Mouse (Mus musculus) hindbrain, embryonic 12.5 days (tissue): ENCODE results near the gene Rbms3. TPM values are rescaled to one million over a fixed set of nuclear protein-coding genes. Genes with fewer than 3 reads are reported as not detected.

Experiments used
- ATAC-seq: fragments of 200-750 bp; cut with Nextera tagmentation; 2 replicates; pipeline ENCODE4 v1.8.0; 2017; ENCODE audit warnings: moderate TSS enrichment; ENCODE audit not compliant: low FRiP score
- H3K27ac ChIP-seq: fragments of 300-500 bp; sonication (generic); 2 replicates; pipeline ENCODE4 v1.5.1; 2016; ENCODE audit warnings: mild to moderate bottlenecking
- H3K27me3 ChIP-seq: fragments of 300-500 bp; sonication (generic); 2 replicates; pipeline ENCODE4 v1.6.1; 2016; ENCODE audit warnings: mild to moderate bottlenecking
- H3K36me3 ChIP-seq: fragments of 300-500 bp; sonication (generic); 2 replicates; pipeline ENCODE4 v1.6.1; 2016; ENCODE audit warnings: mild to moderate bottlenecking
- H3K4me1 ChIP-seq: fragments of 300-500 bp; sonication (generic); 2 replicates; pipeline ENCODE4 v1.6.1; 2016
- H3K4me2 ChIP-seq: fragments of 300-500 bp; sonication (generic); replicated peaks from 2 replicates; pipeline ENCODE4 v1.6.1; 2016; ENCODE audit warnings: mild to moderate bottlenecking
- H3K4me3 ChIP-seq: fragments of 300-500 bp; sonication (generic); 2 replicates; pipeline ENCODE4 v1.5.1; 2016; ENCODE audit warnings: mild to moderate bottlenecking
- H3K9ac ChIP-seq: fragments of 300-500 bp; sonication (generic); 2 replicates; pipeline ENCODE4 v1.6.1; 2016; ENCODE audit warnings: mild to moderate bottlenecking, moderate library complexity
- H3K9me3 ChIP-seq: fragments of 300-500 bp; sonication (generic); replicated peaks from 2 replicates; pipeline ENCODE4 v1.6.1; 2016; ENCODE audit warnings: mild to moderate bottlenecking
- WGBS: fragments of 180-500 bp; shearing (Covaris S2); methylation state at CpG from one replicate; pipeline ENCODE4 v1.1.7; 2016; 5-methylcytosine and 5-hydroxymethylcytosine counted together
- polyA plus RNA-seq: library from polyadenylated mRNA; unstranded; fragments of >200 nt; fragmentation: Nextera tagmentation; extraction: Ambion mirVana; gene quantifications from 2 replicates; pipeline ENCODE4 v1.2.1, GENCODE M21; 2016

Rbms3 gene
- polyA plus RNA-seq, 1 experiment from 2014 or later, result 58.7 TPM

GRCm38 (mm10) chr9:117192093-117192492, 437.6 kb downstream of the Rbms3 start:
- no peak overlapping the region for H3K4me2 ChIP-seq
- H3K27ac ChIP-seq, result peak overlapping the region; percentile 26; the same call in 1 of the 2 replicates
- no peaks in the 10 kb centered on the region for H3K27me3 ChIP-seq
- H3K9ac ChIP-seq, result no peak overlapping the region
- no peak for ATAC-seq
- no peaks in the 10 kb centered on the region for H3K9me3 ChIP-seq
- peaks cover 3% of the 10 kb centered on the region; the same call in 1 of the 2 replicates for H3K36me3 ChIP-seq
- WGBS, result 66% methylated on average over 15 of the region's 15 CpGs
- no peaks in the 10 kb centered on the region for H3K4me1 ChIP-seq
- no peak overlapping the region for H3K4me3 ChIP-seq

GRCm38 (mm10) chr9:117188406-117188805, 441.3 kb downstream of the Rbms3 start:
- ATAC-seq, result no peak
- Histone ChIP-seq H3K27ac (no peak overlapping the region), H3K9ac (no peak overlapping the region), H3K9me3 (no peaks in the 10 kb centered on the region), H3K4me3 (no peak overlapping the region), H3K36me3 (peaks cover 3% of the 10 kb centered on the region; the same call in 1 of the 2 replicates), H3K27me3 (no peaks in the 10 kb centered on the region), H3K4me1 (no peaks in the 10 kb centered on the region), H3K4me2 (no peak overlapping the region)
- WGBS, result 76% methylated on average over 3 of the region's 3 CpGs

- Histone ChIP-seq H3K4me3 (no peak overlapping the region), H3K9me3 (no peaks in the 10 kb centered on the region), H3K4me1 (no peaks in the 10 kb centered on the region), H3K27me3 (no peaks in the 10 kb centered on the region), H3K36me3 (peaks cover 3% of the 10 kb centered on the region; the same call in 1 of the 2 replicates), H3K4me2 (no peak overlapping the region), H3K27ac (no peak overlapping the region), H3K9ac (no peak overlapping the region)
- 85% methylated on average over 15 of the region's 15 CpGs for WGBS
- no peak for ATAC-seq
Observed at GRCm38 (mm10) chr9:117187116-117188034, 442.3 kb downstream of the Rbms3 start.

DNA sequence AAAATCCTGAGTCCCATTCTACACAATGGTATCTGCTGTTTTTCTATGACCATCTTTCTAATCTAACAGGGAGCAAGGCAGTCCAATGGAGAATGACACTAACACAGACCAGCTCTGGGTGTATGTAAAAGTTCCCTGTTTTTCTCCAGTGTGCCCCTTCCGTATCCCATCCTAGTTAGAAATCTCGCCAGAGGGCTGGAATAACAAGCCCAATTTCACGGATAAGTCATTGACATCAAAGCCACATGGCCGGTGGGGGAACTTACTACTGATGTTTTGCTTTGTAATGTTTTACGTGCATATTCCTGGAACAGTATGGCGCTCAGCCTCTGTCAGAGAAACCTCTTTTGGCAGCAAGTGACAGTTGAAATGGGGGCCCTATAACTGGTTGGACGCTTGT, 449.1 kb downstream of the Rbms3 start:
- H3K9ac ChIP-seq, result no peak overlapping the region
- WGBS, result 63% methylated on average over 7 of the region's 7 CpGs
- no peak overlapping the region for H3K4me3 ChIP-seq
- H3K27me3 ChIP-seq, result no peaks in the 10 kb centered on the region
- no peaks in the 10 kb centered on the region for H3K36me3 ChIP-seq
- H3K4me1 ChIP-seq, result peaks cover 2% of the 10 kb centered on the region; the same call in 1 of the 2 replicates
- H3K9me3 ChIP-seq, result no peaks in the 10 kb centered on the region
- no peak overlapping the region for H3K4me2 ChIP-seq
- no peak overlapping the region for H3K27ac ChIP-seq
- ATAC-seq, result no peak

DNA sequence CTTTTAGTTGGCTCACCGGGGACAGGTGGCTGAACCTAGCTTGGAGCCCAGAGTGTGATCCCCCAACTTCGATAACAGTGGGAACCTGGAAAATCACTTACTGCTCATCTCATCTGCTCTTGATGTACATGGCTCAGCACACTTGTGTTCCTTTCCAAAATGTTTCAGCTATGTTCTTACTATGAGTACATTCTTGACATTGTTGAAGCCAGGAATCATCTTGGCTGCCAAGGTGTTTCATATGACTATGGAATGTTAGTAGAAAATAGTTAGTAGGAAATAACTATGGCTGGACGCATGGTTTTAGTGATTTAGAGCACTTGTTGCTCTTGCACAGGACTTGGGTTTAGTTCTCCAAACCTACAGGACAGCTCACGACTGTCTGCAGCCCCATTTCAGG, 451.3 kb downstream of the Rbms3 start:
- no peak for ATAC-seq
- no peaks in the 10 kb centered on the region for H3K27me3 ChIP-seq
- H3K9me3 ChIP-seq, result no peaks in the 10 kb centered on the region
- no peak overlapping the region for H3K4me3 ChIP-seq
- H3K4me1 ChIP-seq, result peaks cover 2% of the 10 kb centered on the region; the same call in 1 of the 2 replicates
- no peak overlapping the region for H3K27ac ChIP-seq
- 90% methylated on average over 4 of the region's 4 CpGs for WGBS
- no peaks in the 10 kb centered on the region for H3K36me3 ChIP-seq
- no peak overlapping the region for H3K4me2 ChIP-seq
- no peak overlapping the region for H3K9ac ChIP-seq

GRCm38 (mm10) chr9:117172526-117172925, 457.2 kb downstream of the Rbms3 start:
- H3K27me3 ChIP-seq, result no peaks in the 10 kb centered on the region
- no peak overlapping the region for H3K4me2 ChIP-seq
- H3K4me3 ChIP-seq, result no peak overlapping the region
- H3K27ac ChIP-seq, result no peak overlapping the region
- no peak for ATAC-seq
- no peaks in the 10 kb centered on the region for H3K9me3 ChIP-seq
- H3K4me1 ChIP-seq, result peaks cover 2% of the 10 kb centered on the region; the same call in 1 of the 2 replicates
- H3K36me3 ChIP-seq, result no peaks in the 10 kb centered on the region
- H3K9ac ChIP-seq, result no peak overlapping the region
- WGBS, result 85% methylated on average over 7 of the region's 7 CpGs

DNA sequence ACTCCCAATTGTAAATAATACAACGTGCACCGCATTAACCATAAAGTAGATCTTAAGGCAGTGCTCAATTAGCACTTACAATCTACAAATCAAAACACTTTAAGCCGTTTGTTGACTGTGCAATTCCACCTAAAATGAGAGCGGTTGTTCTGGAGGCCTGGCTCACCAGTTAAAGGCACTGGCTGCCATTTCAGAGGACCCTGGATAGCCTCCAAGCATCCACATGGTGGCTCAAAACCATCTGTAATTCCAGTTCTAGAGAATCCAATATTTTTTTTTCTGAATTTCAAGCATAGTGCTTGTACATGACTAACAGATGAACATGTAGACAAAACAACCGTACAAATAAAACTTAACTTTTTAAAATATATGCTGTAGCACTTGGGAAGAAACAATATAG, 460.5 kb downstream of the Rbms3 start:
- H3K4me2 ChIP-seq, result no peak overlapping the region
- ATAC-seq, result no peak
- no peaks in the 10 kb centered on the region; the same call in 1 of the 2 replicates for H3K4me1 ChIP-seq
- no peak overlapping the region for H3K27ac ChIP-seq
- H3K9me3 ChIP-seq, result no peaks in the 10 kb centered on the region
- no peak overlapping the region for H3K9ac ChIP-seq
- H3K27me3 ChIP-seq, result no peaks in the 10 kb centered on the region
- WGBS, result 95% methylated on average over 5 of the region's 5 CpGs
- H3K36me3 ChIP-seq, result no peaks in the 10 kb centered on the region
- no peak overlapping the region for H3K4me3 ChIP-seq

GRCm38 (mm10) chr9:117163143-117163542, 466.6 kb downstream of the Rbms3 start:
- H3K9me3 ChIP-seq, result no peaks in the 10 kb centered on the region
- H3K27me3 ChIP-seq, result no peaks in the 10 kb centered on the region
- no peak overlapping the region for H3K4me3 ChIP-seq
- no peak overlapping the region for H3K27ac ChIP-seq
- WGBS, result 15% methylated on average over 6 of the region's 6 CpGs
- no peak for ATAC-seq
- no peak overlapping the region for H3K4me2 ChIP-seq
- H3K36me3 ChIP-seq, result no peaks in the 10 kb centered on the region
- no peak overlapping the region for H3K9ac ChIP-seq
- H3K4me1 ChIP-seq, result peaks cover 13% of the 10 kb centered on the region

DNA sequence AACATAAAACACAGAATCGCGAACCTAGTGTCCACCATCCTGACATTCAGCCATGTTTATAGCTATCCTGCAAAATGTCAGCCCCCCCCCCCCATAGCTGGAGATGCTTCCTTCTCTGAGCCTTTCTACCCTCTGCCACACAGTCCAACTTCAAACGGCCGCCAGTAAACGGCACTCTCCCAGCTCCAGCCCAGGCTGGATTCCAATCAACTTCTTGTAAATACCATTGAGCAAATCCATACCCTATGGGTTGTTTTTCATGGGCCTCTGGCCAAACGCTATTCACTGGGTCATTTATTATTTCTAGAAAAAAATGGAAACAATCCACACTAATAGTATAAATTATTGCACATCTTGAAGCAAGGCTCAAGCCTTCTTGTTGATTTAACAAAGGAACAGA, 468.6 kb downstream of the Rbms3 start:
- WGBS, result 81% methylated on average over 6 of the region's 6 CpGs
- no peaks in the 10 kb centered on the region for H3K36me3 ChIP-seq
- H3K9ac ChIP-seq, result no peak overlapping the region
- no peak for ATAC-seq
- H3K4me1 ChIP-seq, result peaks cover 18% of the 10 kb centered on the region
- H3K27me3 ChIP-seq, result no peaks in the 10 kb centered on the region
- H3K4me3 ChIP-seq, result no peak overlapping the region
- no peaks in the 10 kb centered on the region for H3K9me3 ChIP-seq
- no peak overlapping the region for H3K27ac ChIP-seq
- no peak overlapping the region for H3K4me2 ChIP-seq

- ATAC-seq, result peak; percentile 40; the same call in 1 of the 2 replicates
- H3K4me1 ChIP-seq, result peaks cover 15% of the 10 kb centered on the region
- no peak overlapping the region for H3K4me2 ChIP-seq
- H3K27me3 ChIP-seq, result no peaks in the 10 kb centered on the region
- H3K9ac ChIP-seq, result no peak overlapping the region
- H3K27ac ChIP-seq, result no peak overlapping the region
- no peaks in the 10 kb centered on the region for H3K9me3 ChIP-seq
- H3K4me3 ChIP-seq, result no peak overlapping the region
- 63% methylated on average over 9 of the region's 9 CpGs for WGBS
- H3K36me3 ChIP-seq, result no peaks in the 10 kb centered on the region
Observed at GRCm38 (mm10) chr9:117156330-117156905, 473.3 kb downstream of the Rbms3 start.

DNA sequence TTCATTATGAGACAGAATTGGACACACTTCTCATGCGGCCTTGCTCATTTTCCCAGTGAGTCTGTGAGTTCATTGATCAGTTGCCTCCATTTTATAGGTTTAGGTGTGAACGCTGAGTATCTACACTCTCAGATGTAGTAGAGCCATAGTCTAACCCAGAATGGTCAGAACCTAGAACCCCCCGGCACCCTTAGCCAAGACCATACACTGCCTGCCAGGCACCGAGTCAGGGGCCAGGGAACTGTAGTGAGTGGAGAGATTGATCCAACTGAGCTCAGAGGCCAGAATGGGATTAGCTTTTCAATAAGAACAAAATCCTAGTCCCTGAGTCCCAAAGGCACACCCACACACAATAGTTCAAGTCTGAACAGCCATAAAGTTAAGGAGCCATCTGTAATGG, 475.1 kb downstream of the Rbms3 start:
- Histone ChIP-seq H3K36me3 (no peaks in the 10 kb centered on the region), H3K27ac (peak overlapping the region; percentile 5; the same call in 1 of the 2 replicates), H3K27me3 (no peaks in the 10 kb centered on the region), H3K4me3 (no peak overlapping the region), H3K9me3 (no peaks in the 10 kb centered on the region), H3K4me2 (no peak overlapping the region), H3K9ac (no peak overlapping the region), H3K4me1 (peaks cover 15% of the 10 kb centered on the region)
- no peak for ATAC-seq
- 87% methylated on average over 4 of the region's 4 CpGs for WGBS

- no peaks in the 10 kb centered on the region for H3K9me3 ChIP-seq
- H3K4me1 ChIP-seq, result peaks cover 15% of the 10 kb centered on the region
- peak overlapping the region; percentile 37 for H3K4me2 ChIP-seq
- H3K4me3 ChIP-seq, result no peak overlapping the region
- H3K27me3 ChIP-seq, result no peaks in the 10 kb centered on the region
- WGBS, result 53% methylated on average over 20 of the region's 20 CpGs
- no peaks in the 10 kb centered on the region for H3K36me3 ChIP-seq
- peak overlapping the region; percentile 72 for H3K27ac ChIP-seq
- no peak overlapping the region for H3K9ac ChIP-seq
- ATAC-seq, result no peak
Observed at GRCm38 (mm10) chr9:117153686-117154274, 475.9 kb downstream of the Rbms3 start.
